Mouse (Mus musculus) ES-Bruce4 (cell line): ENCODE data around the gene Gm49673. TPM values are rescaled to one million over a fixed set of nuclear protein-coding genes. Genes with fewer than 3 reads are reported as not detected.
"Not testable (repeated sequence)": the region's sequence is repeated elsewhere in the genome, so short reads cannot be mapped to it uniquely, and the experiment has no call there.

Experiments used
- H3K27ac ChIP-seq: 2 replicates; pipeline ENCODE4 v1.5.1; 2012; ENCODE audit warnings: low read length, inconsistent platforms; ENCODE audit not compliant: insufficient read depth
- H3K27me3 ChIP-seq: 2 replicates; pipeline ENCODE4 v1.6.1; 2012; ENCODE audit warnings: mild to moderate bottlenecking, low read length, inconsistent platforms; ENCODE audit not compliant: control insufficient read depth, poor library complexity, insufficient read depth, severe bottlenecking
- H3K36me3 ChIP-seq: 2 replicates; pipeline ENCODE4 v1.6.1; 2012; ENCODE audit warnings: inconsistent platforms, mild to moderate bottlenecking, low read length, moderate library complexity; ENCODE audit not compliant: control insufficient read depth, poor library complexity, insufficient read depth, severe bottlenecking
- H3K4me1 ChIP-seq: one replicate; pipeline ENCODE4 v1.8.1; 2011; ENCODE audit warnings: low read length; ENCODE audit not compliant: control insufficient read depth, insufficient read depth
- H3K4me3 ChIP-seq: 2 replicates; pipeline ENCODE4 v1.5.1; 2011; ENCODE audit warnings: low read depth, mild to moderate bottlenecking, low read length
- H3K9ac ChIP-seq: 2 replicates; pipeline ENCODE4 v1.6.1; 2012; ENCODE audit warnings: low read depth, mild to moderate bottlenecking, inconsistent platforms; ENCODE audit not compliant: poor library complexity, severe bottlenecking
- H3K9me3 ChIP-seq: replicated peaks from 2 replicates; pipeline ENCODE4 v1.6.1; 2012; ENCODE audit warnings: mild to moderate bottlenecking, low read length, inconsistent platforms; ENCODE audit not compliant: control insufficient read depth, poor library complexity, insufficient read depth, severe bottlenecking
- polyA plus RNA-seq: library from polyadenylated mRNA; stranded (reverse); fragments of >200 nt; gene quantifications from 2 replicates; pipeline ENCODE4 v1.2.4, GENCODE M21; 2011; ENCODE audit warnings: low read depth; ENCODE audit not compliant: missing spikeins, insufficient read depth, insufficient read length

Gene Gm49673
- polyA plus RNA-seq, 1 experiment, result not detected

- not testable (repeated sequence) for H3K4me1 ChIP-seq, H3K27me3 ChIP-seq, H3K36me3 ChIP-seq, H3K27ac ChIP-seq, H3K9ac ChIP-seq, H3K9me3 ChIP-seq, H3K4me3 ChIP-seq
Measured at GRCm38 (mm10) chr17:8124586-8124985, 23.0 kb downstream of the Gm49673 start.

- not testable (repeated sequence) for H3K9ac ChIP-seq, H3K4me3 ChIP-seq, H3K4me1 ChIP-seq, H3K27me3 ChIP-seq, H3K36me3 ChIP-seq, H3K9me3 ChIP-seq, H3K27ac ChIP-seq
Measured at GRCm38 (mm10) chr17:8122974-8123373, 24.6 kb downstream of the Gm49673 start.

GRCm38 (mm10) chr17:8116928-8117327 is 30.7 kb downstream of the Gm49673 start:
- not testable (repeated sequence) for H3K9ac ChIP-seq, H3K9me3 ChIP-seq, H3K4me3 ChIP-seq, H3K27ac ChIP-seq, H3K4me1 ChIP-seq, H3K27me3 ChIP-seq, H3K36me3 ChIP-seq

- not testable (repeated sequence) for H3K9ac ChIP-seq, H3K36me3 ChIP-seq, H3K4me3 ChIP-seq, H3K4me1 ChIP-seq, H3K9me3 ChIP-seq, H3K27me3 ChIP-seq, H3K27ac ChIP-seq
Measured at GRCm38 (mm10) chr17:8116378-8116777, 31.2 kb downstream of the Gm49673 start.

GRCm38 (mm10) chr17:8112199-8112598 is 35.4 kb downstream of the Gm49673 start:
- H3K9me3 ChIP-seq, H3K4me3 ChIP-seq, H3K27me3 ChIP-seq, H3K9ac ChIP-seq, H3K4me1 ChIP-seq, H3K36me3 ChIP-seq, H3K27ac ChIP-seq: not testable (repeated sequence)

- H3K9me3 ChIP-seq, H3K36me3 ChIP-seq, H3K4me1 ChIP-seq, H3K27ac ChIP-seq, H3K9ac ChIP-seq, H3K27me3 ChIP-seq, H3K4me3 ChIP-seq: not testable (repeated sequence)
Measured at GRCm38 (mm10) chr17:8101297-8101609, 46.3 kb downstream of the Gm49673 start.

- H3K9ac ChIP-seq, H3K4me3 ChIP-seq, H3K27ac ChIP-seq, H3K9me3 ChIP-seq, H3K4me1 ChIP-seq, H3K27me3 ChIP-seq, H3K36me3 ChIP-seq: not testable (repeated sequence)
Measured at GRCm38 (mm10) chr17:8100405-8101296, 46.9 kb downstream of the Gm49673 start.

GRCm38 (mm10) chr17:8096199-8096598 is 51.4 kb downstream of the Gm49673 start:
- not testable (repeated sequence) for H3K4me1 ChIP-seq, H3K36me3 ChIP-seq, H3K27me3 ChIP-seq, H3K9ac ChIP-seq, H3K4me3 ChIP-seq, H3K27ac ChIP-seq, H3K9me3 ChIP-seq

GRCm38 (mm10) chr17:8095653-8096052 is 51.9 kb downstream of the Gm49673 start:
- not testable (repeated sequence) for H3K36me3 ChIP-seq, H3K4me3 ChIP-seq, H3K9ac ChIP-seq, H3K9me3 ChIP-seq, H3K4me1 ChIP-seq, H3K27ac ChIP-seq, H3K27me3 ChIP-seq
